Mouse (Mus musculus) erythroblast, embryonic 14.5 days (primary cell): Measurements from ENCODE around the gene Siah1a. TPM values are rescaled to one million over a fixed set of nuclear protein-coding genes. Genes with fewer than 3 reads are reported as not detected.

Experiments used
- H3K27me3 ChIP-seq: 2 replicates; pipeline ENCODE4 v1.6.1; 2012; ENCODE audit warnings: inconsistent platforms; ENCODE audit not compliant: control insufficient read depth
- H3K36me3 ChIP-seq: 2 replicates; pipeline ENCODE4 v1.6.1; 2012; ENCODE audit warnings: mild to moderate bottlenecking, inconsistent platforms; ENCODE audit not compliant: control insufficient read depth
- H3K4me1 ChIP-seq: 2 replicates; pipeline ENCODE4 v1.6.1; 2012; ENCODE audit warnings: inconsistent platforms; ENCODE audit not compliant: control insufficient read depth
- H3K4me3 ChIP-seq: replicated peaks from 2 replicates; pipeline ENCODE3; 2012; ENCODE audit warnings: moderate library complexity, mild to moderate bottlenecking, inconsistent platforms
- H3K9me3 ChIP-seq: 2 replicates; pipeline ENCODE4 v1.6.1; 2012; ENCODE audit warnings: low read length, inconsistent platforms, mixed read lengths; ENCODE audit not compliant: control insufficient read depth
- GATA1 ChIP-seq: IDR thresholded peaks from 2 replicates; pipeline ENCODE4 v1.6.1; 2012; ENCODE audit warnings: low read length, inconsistent platforms, mixed read lengths
- TAL1 ChIP-seq: IDR thresholded peaks from 3 replicates; pipeline ENCODE4 v1.6.1; 2012; ENCODE audit warnings: low read length, inconsistent platforms, mixed read lengths
- polyA plus RNA-seq: library from polyadenylated mRNA; stranded (reverse); fragments of >175 nt; gene quantifications from 2 replicates; pipeline ENCODE4 v1.2.3, GENCODE M21; 2012

The Siah1a gene
- polyA plus RNA-seq, 1 experiment, result 0.97 TPM

GRCm38 (mm10) chr8:86768499-86768898 lies 22.8 kb upstream of the Siah1a start:
- H3K4me1 ChIP-seq, result peaks cover 25% of the 10 kb centered on the region
- H3K4me3 ChIP-seq, result no peak overlapping the region
- H3K36me3 ChIP-seq, result no peaks in the 10 kb centered on the region
- H3K27me3 ChIP-seq, result peaks cover 4% of the 10 kb centered on the region
- TF ChIP-seq GATA1, result no peak
- TF ChIP-seq TAL1, result no peak
- peaks cover 3% of the 10 kb centered on the region; the same call in 1 of the 2 replicates for H3K9me3 ChIP-seq

DNA sequence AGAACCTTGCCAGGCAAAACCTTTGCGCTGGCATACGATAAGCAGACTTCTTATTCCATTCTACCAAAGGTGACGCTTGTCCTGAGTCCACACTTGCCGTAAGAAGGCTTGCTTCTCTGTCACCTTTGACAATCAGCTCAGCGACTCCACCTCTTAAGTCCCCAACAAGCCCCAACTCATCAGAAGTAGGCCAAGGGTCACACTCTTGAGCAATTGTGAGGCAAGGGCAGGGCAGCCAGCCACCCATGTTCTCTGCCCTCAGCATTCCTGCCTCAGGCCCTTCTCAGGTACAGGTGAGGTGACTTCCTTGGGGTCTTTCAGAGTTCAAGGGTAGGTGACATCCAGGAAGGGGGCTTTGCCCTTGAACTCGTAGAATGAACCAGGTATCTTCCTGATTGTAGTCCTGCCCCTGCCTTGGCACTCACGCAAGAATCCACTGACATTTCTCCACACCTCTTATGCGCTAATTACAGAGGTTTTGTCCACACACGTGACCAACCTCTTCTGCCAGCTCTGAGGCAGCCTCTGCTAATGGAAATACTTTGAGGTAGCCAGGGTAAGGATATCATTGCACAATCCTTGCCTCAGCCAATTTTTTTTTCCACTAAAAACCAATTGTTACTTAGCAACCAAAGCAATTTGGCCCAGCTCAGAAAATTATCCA lies 20.9 kb upstream of the Siah1a start:
- peaks cover 3% of the 10 kb centered on the region; the same call in 1 of the 2 replicates for H3K9me3 ChIP-seq
- H3K36me3 ChIP-seq, result no peaks in the 10 kb centered on the region
- H3K27me3 ChIP-seq, result peaks cover 13% of the 10 kb centered on the region
- no peak overlapping the region for H3K4me3 ChIP-seq
- TF ChIP-seq GATA1, result no peak
- no peak for TF ChIP-seq TAL1
- H3K4me1 ChIP-seq, result peaks cover 25% of the 10 kb centered on the region

DNA sequence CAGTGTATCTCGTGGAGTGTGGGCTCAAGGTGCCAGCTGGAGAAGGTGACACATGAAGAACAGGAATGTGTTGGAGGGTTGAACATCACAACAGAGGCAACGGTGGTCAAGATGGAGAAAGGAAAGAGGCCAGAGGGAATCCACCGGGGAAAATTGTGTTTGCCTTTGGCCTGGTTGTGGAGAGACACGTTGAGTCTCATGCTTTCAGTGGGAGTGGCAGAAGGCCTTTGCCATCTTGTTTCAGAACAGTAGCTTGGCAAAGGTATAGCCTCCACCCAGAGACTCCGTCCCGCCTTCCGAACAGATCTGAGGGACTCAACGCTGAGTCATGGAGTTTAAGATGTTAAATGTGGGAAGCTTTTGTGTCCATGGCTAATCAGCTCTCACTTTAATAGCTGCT lies 19.9 kb upstream of the Siah1a start:
- no peak for TF ChIP-seq GATA1
- no peak for TF ChIP-seq TAL1
- H3K27me3 ChIP-seq, result peaks cover 13% of the 10 kb centered on the region
- peaks cover 25% of the 10 kb centered on the region for H3K4me1 ChIP-seq
- peaks cover 3% of the 10 kb centered on the region; the same call in 1 of the 2 replicates for H3K9me3 ChIP-seq
- no peak overlapping the region for H3K4me3 ChIP-seq
- H3K36me3 ChIP-seq, result no peaks in the 10 kb centered on the region

DNA sequence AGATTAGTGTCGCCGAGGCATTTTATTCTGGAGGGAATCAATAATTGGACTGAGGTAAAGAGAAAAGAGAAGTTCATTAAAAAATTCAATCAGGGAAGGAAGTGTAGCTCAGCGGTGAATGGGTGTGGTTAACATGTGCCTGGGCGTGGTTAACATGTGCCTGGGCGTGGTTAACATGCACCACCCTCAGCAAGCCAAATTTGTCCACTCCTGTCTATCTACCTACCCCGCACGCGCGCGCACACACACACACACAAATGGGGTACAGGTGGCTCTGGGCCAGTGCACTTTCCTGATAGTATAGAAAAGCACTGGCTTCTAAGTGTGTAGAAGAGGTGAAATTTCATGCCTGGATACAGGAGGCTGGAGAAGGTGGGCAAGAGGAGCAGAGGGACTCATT lies 19.4 kb upstream of the Siah1a start:
- Histone ChIP-seq H3K4me1 (peaks cover 25% of the 10 kb centered on the region), H3K27me3 (peaks cover 13% of the 10 kb centered on the region), H3K4me3 (no peak overlapping the region), H3K36me3 (no peaks in the 10 kb centered on the region), H3K9me3 (peaks cover 3% of the 10 kb centered on the region; the same call in 1 of the 2 replicates)
- no peak for TF ChIP-seq GATA1
- no peak for TF ChIP-seq TAL1

GRCm38 (mm10) chr8:86762806-86763205 lies 17.1 kb upstream of the Siah1a start:
- Histone ChIP-seq H3K4me3 (no peak overlapping the region), H3K9me3 (peaks cover 3% of the 10 kb centered on the region; the same call in 1 of the 2 replicates), H3K27me3 (peaks cover 13% of the 10 kb centered on the region), H3K36me3 (no peaks in the 10 kb centered on the region), H3K4me1 (peaks cover 46% of the 10 kb centered on the region)
- no peak for TF ChIP-seq GATA1
- no peak for TF ChIP-seq TAL1

DNA sequence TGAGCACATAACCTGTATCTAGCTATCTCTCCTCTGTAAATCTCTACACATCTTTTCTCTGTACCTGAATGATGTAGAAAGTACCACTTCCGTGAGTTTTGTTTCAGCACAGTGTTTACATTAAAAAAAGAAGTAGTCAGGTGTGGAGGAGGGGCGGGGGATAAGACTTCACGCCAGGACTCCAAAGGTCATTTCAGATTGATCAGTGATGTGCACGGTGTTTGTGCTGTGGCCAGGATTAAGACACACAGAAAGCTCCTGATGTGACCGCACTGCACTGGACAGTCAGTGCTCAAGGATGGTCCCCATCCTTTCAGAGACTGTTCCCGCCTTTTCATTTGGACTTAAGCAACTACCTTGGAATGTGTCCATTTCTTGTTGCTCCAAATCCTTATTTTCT lies 15.0 kb upstream of the Siah1a start:
- H3K36me3 ChIP-seq, result no peaks in the 10 kb centered on the region
- H3K4me1 ChIP-seq, result peaks cover 43% of the 10 kb centered on the region
- H3K9me3 ChIP-seq, result peaks cover 3% of the 10 kb centered on the region; the same call in 1 of the 2 replicates
- TF ChIP-seq GATA1 (no peak), TAL1 (no peak)
- no peak overlapping the region for H3K4me3 ChIP-seq
- H3K27me3 ChIP-seq, result peaks cover 16% of the 10 kb centered on the region

- no peak overlapping the region for H3K4me3 ChIP-seq
- TF ChIP-seq TAL1 (no peak), GATA1 (no peak)
- peaks cover 28% of the 10 kb centered on the region for H3K4me1 ChIP-seq
- H3K27me3 ChIP-seq, result peaks cover 16% of the 10 kb centered on the region
- H3K36me3 ChIP-seq, result no peaks in the 10 kb centered on the region
- no peaks in the 10 kb centered on the region for H3K9me3 ChIP-seq
These were observed 13.4 kb upstream of the Siah1a start for GRCm38 (mm10) chr8:86759090-86759491.

DNA sequence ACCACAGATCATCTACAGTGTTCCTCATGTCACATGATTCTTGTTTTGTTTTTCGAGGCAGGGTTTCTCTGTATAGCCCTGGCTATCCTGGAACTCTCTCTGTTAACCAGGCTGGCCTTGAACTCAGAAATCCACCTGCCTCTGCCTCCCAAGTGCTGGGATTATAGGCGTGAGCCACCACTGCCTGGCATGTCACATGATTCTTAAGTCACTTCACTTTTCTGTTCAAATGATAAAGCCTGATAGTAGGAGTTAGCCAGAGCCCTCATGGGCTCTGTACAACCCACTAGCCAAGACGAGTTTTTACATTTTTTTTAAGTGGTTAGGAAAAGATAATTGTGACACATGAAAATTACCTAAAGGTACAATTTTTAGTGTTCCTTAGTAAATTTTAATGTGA lies 12.9 kb upstream of the Siah1a start:
- H3K27me3 ChIP-seq, result peaks cover 20% of the 10 kb centered on the region
- no peaks in the 10 kb centered on the region for H3K9me3 ChIP-seq
- H3K4me3 ChIP-seq, result no peak overlapping the region
- no peaks in the 10 kb centered on the region for H3K36me3 ChIP-seq
- peaks cover 25% of the 10 kb centered on the region for H3K4me1 ChIP-seq
- no peak for TF ChIP-seq GATA1
- no peak for TF ChIP-seq TAL1

- no peak for TF ChIP-seq GATA1
- TF ChIP-seq TAL1, result no peak
- Histone ChIP-seq H3K9me3 (no peaks in the 10 kb centered on the region), H3K36me3 (no peaks in the 10 kb centered on the region)
These were observed 11.4 kb upstream of the Siah1a start for GRCm38 (mm10) chr8:86756948-86757733.

More at GRCm38 (mm10) chr8:86756948-86757733, 11.4 kb upstream of the Siah1a start:
- Histone ChIP-seq H3K4me1 (peaks cover 25% of the 10 kb centered on the region), H3K4me3 (no peak overlapping the region), H3K27me3 (peaks cover 18% of the 10 kb centered on the region)
